Comparison of ENCODE assay signal across 20 mouse cellular contexts in genomic region chr17:61570933-61571332, GRCm38 (mm10).
DNase-seq lines count a peak whose midpoint lies in the region; ATAC-seq lines count a peak whose summit lies in the region.
"Had no signal": no experiment of that assay in that cellular context is flagged by ENCODE, and none has a peak within 500 bp of the region (broad histone marks: within the 10 kb centered on the region; RNA-seq: fewer than 3 reads in every experiment).

No protein-coding gene starts in this region.

- ATAC-seq in embryonic facial prominence, embryonic 11.5 days (replicated peaks; ENCODE audit: insufficient number of reproducible peaks, low FRiP score, low TSS enrichment, low read depth): no peak
- ATAC-seq in embryonic facial prominence, embryonic 14.5 days (ENCODE audit: low read depth): no peak
- ATAC-seq: intestine, embryonic 15.5 days had no signal

- WGBS in embryonic facial prominence, embryonic 11.5 days: 55% methylated on average over 3 of the region's 3 CpGs
- 71% methylated on average over 3 of the region's 3 CpGs for WGBS in embryonic facial prominence, embryonic 10.5 days
- 35% methylated on average over 3 of the region's 3 CpGs for WGBS in embryonic facial prominence, embryonic 14.5 days

- H3K9me3 ChIP-seq in embryonic facial prominence, embryonic 11.5 days (replicated peaks; ENCODE audit: control insufficient read depth, low read length): no peaks in the 10 kb centered on the region
- no peaks in the 10 kb centered on the region for H3K9me3 ChIP-seq in embryonic facial prominence, embryonic 10.5 days
- H3K9me3 ChIP-seq in embryonic facial prominence, embryonic 14.5 days (ENCODE audit: control insufficient read depth, low read length): no peaks in the 10 kb centered on the region
- H3K9me3 ChIP-seq: embryonic facial prominence, embryonic 12.5 days; forebrain, embryonic 12.5 days; heart, embryonic 10.5 days; hindbrain, embryonic 13.5 days; intestine, embryonic 15.5 days had no signal

- no peaks in the 10 kb centered on the region for H3K27me3 ChIP-seq in embryonic facial prominence, embryonic 11.5 days (ENCODE audit: control insufficient read depth, insufficient read depth, low read length)
- H3K27me3 ChIP-seq in embryonic facial prominence, embryonic 10.5 days (replicated peaks; ENCODE audit: low read depth, poor library complexity, severe bottlenecking): no peaks in the 10 kb centered on the region
- H3K27me3 ChIP-seq in embryonic facial prominence, embryonic 14.5 days (replicated peaks; ENCODE audit: control insufficient read depth, insufficient read depth, low read length): no peaks in the 10 kb centered on the region
- H3K27me3 ChIP-seq: CH12.LX; embryonic facial prominence, embryonic 12.5 days; forebrain, embryonic 12.5 days; hindbrain, embryonic 13.5 days; intestine, embryonic 15.5 days had no signal

- no peaks in the 10 kb centered on the region for H3K4me1 ChIP-seq in embryonic facial prominence, embryonic 11.5 days (ENCODE audit: control insufficient read depth, insufficient read depth, low read length)
- no peaks in the 10 kb centered on the region for H3K4me1 ChIP-seq in embryonic facial prominence, embryonic 10.5 days
- no peaks in the 10 kb centered on the region for H3K4me1 ChIP-seq in embryonic facial prominence, embryonic 14.5 days (ENCODE audit: control insufficient read depth, insufficient read depth, low read length)
- H3K4me1 ChIP-seq: embryonic facial prominence, embryonic 12.5 days; forebrain, embryonic 12.5 days; heart, embryonic 10.5 days; hindbrain, embryonic 13.5 days; intestine, embryonic 15.5 days had no signal

- H3K36me3 ChIP-seq in embryonic facial prominence, embryonic 11.5 days (replicated peaks; ENCODE audit: control insufficient read depth, insufficient read depth, low read depth, low read length): no peaks in the 10 kb centered on the region
- no peaks in the 10 kb centered on the region for H3K36me3 ChIP-seq in embryonic facial prominence, embryonic 10.5 days (replicated peaks)
- no peaks in the 10 kb centered on the region for H3K36me3 ChIP-seq in embryonic facial prominence, embryonic 14.5 days (ENCODE audit: control insufficient read depth, insufficient read depth, low read length)
- H3K36me3 ChIP-seq: embryonic facial prominence, embryonic 12.5 days; forebrain, embryonic 12.5 days; heart, embryonic 10.5 days; hindbrain, embryonic 13.5 days; intestine, embryonic 15.5 days had no signal

- H3K4me2 ChIP-seq in embryonic facial prominence, embryonic 11.5 days (ENCODE audit: low read depth, low read length): no peak overlapping the region
- H3K4me2 ChIP-seq in embryonic facial prominence, embryonic 14.5 days (ENCODE audit: low read depth, low read length): no peak overlapping the region
- H3K4me2 ChIP-seq: embryonic facial prominence, embryonic 12.5 days; forebrain, embryonic 12.5 days; hindbrain, embryonic 13.5 days; intestine, embryonic 15.5 days had no signal

- H3K4me3 ChIP-seq in embryonic facial prominence, embryonic 11.5 days (ENCODE audit: low read depth, low read length): no peak overlapping the region
- H3K4me3 ChIP-seq in embryonic facial prominence, embryonic 10.5 days: no peak overlapping the region
- H3K4me3 ChIP-seq in embryonic facial prominence, embryonic 14.5 days (ENCODE audit: low read depth, low read length): no peak overlapping the region
- H3K4me3 ChIP-seq: embryonic facial prominence, embryonic 12.5 days; forebrain, embryonic 12.5 days; heart, embryonic 10.5 days; hindbrain, embryonic 13.5 days; intestine, embryonic 15.5 days had no signal

- H3K27ac ChIP-seq in embryonic facial prominence, embryonic 11.5 days (replicated peaks; ENCODE audit: low read depth, low read length): no peak overlapping the region
- H3K27ac ChIP-seq in embryonic facial prominence, embryonic 10.5 days (replicated peaks): no peak overlapping the region
- H3K27ac ChIP-seq in embryonic facial prominence, embryonic 14.5 days (replicated peaks; ENCODE audit: low read depth, low read length): no peak overlapping the region
- H3K27ac ChIP-seq: embryonic facial prominence, embryonic 12.5 days; forebrain, embryonic 12.5 days; heart, embryonic 10.5 days; hindbrain, embryonic 13.5 days; intestine, embryonic 15.5 days had no signal

- no peak overlapping the region for H3K9ac ChIP-seq in embryonic facial prominence, embryonic 11.5 days (replicated peaks; ENCODE audit: low read length)
- no peak overlapping the region for H3K9ac ChIP-seq in embryonic facial prominence, embryonic 14.5 days (ENCODE audit: low read depth, low read length)
- H3K9ac ChIP-seq: embryonic facial prominence, embryonic 12.5 days; forebrain, embryonic 12.5 days; hindbrain, embryonic 13.5 days; intestine, embryonic 15.5 days had no signal

- peak; percentile 8 for DNase-seq in embryonic facial prominence, embryonic 11.5 days (ENCODE audit: low spot score)
- no peak for DNase-seq in embryonic facial prominence, embryonic 10.5 days (ENCODE audit: low spot score)
- peak; percentile 6 for DNase-seq in Muller cell, postnatal 12 days (ENCODE audit: inconsistent ontology term)
- peak; percentile 24 for DNase-seq in embryonic facial prominence, embryonic 14.5 days (ENCODE audit: low spot score)
- peak; percentile 88 for DNase-seq in retina, postnatal 1 day
- DNase-seq in thymus, postnatal 10 days (ENCODE audit: low spot score in 2 of 2): no peak
- DNase-seq: adrenal gland, adult 2 months; adrenal gland, postnatal 25 days; cerebellum, adult 2 months; cerebellum, postnatal 10 days; gastrocnemius, postnatal 10 days; heart, adult 18-20 months; heart, postnatal 10 days; heart, postnatal 4 days had no signal

Comparison
In these comparisons a context has a peak if more than half of its experiments do, and no peak if none do; other contexts are left out.
1. DNase-seq: peak in embryonic facial prominence, embryonic 11.5 days (single experiment), Muller cell, postnatal 12 days (single experiment), embryonic facial prominence, embryonic 14.5 days (single experiment) and retina, postnatal 1 day (single experiment); none in embryonic facial prominence, embryonic 10.5 days (single experiment) and thymus, postnatal 10 days (0 of 2).